Mouse (Mus musculus): Measurements from ENCODE around the gene Olfr62. TPM values are rescaled to one million over a fixed set of nuclear protein-coding genes. Genes with fewer than 3 reads are reported as not detected.

Gene Olfr62
- polyA plus RNA-seq, 1 experiment: 0.36 TPM

DNA sequence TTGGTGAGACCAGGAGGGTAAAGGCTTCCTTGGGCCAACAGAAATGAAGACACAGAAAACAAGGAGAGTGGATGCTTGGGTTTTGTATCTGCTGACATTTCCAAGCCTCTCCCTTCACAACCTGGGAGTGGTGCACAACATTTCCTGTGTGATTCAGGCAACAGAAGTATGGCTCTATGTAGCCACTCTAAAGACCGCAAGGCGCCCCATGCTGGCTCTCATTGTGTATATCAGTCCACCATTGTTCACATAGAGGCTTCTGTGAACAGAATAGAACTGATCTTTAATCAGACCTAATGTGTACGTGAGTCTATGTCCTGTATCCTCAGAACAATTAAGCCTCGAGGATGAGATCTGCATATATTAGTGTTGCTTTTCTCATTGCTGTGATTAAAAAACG lies 28.5 kb upstream of the Olfr62 start:
- Histone ChIP-seq H3K36me3 (ENCODE audit: control insufficient read depth, insufficient read depth, low read length) (no peaks in the 10 kb centered on the region; the same call in 1 of the 2 replicates), H3K27ac (ENCODE audit: control insufficient read depth, insufficient read depth, low read depth, low read length) (no peak overlapping the region), H3K4me3 (ENCODE audit: control insufficient read depth, low read depth, low read length) (no peak overlapping the region), H3K4me1 (ENCODE audit: control insufficient read depth, insufficient read depth, low read length) (no peaks in the 10 kb centered on the region), H3K27me3 (ENCODE audit: control insufficient read depth, insufficient read depth, low read length) (no peaks in the 10 kb centered on the region)
- TF ChIP-seq CTCF (IDR thresholded peaks at IDR 0.05; ENCODE audit: control insufficient read depth, insufficient read depth, insufficient replicate concordance, low read depth, low read length) (no peak), POLR2A (IDR thresholded peaks at IDR 0.05; ENCODE audit: control insufficient read depth, low read depth, low read length) (no peak)

DNA sequence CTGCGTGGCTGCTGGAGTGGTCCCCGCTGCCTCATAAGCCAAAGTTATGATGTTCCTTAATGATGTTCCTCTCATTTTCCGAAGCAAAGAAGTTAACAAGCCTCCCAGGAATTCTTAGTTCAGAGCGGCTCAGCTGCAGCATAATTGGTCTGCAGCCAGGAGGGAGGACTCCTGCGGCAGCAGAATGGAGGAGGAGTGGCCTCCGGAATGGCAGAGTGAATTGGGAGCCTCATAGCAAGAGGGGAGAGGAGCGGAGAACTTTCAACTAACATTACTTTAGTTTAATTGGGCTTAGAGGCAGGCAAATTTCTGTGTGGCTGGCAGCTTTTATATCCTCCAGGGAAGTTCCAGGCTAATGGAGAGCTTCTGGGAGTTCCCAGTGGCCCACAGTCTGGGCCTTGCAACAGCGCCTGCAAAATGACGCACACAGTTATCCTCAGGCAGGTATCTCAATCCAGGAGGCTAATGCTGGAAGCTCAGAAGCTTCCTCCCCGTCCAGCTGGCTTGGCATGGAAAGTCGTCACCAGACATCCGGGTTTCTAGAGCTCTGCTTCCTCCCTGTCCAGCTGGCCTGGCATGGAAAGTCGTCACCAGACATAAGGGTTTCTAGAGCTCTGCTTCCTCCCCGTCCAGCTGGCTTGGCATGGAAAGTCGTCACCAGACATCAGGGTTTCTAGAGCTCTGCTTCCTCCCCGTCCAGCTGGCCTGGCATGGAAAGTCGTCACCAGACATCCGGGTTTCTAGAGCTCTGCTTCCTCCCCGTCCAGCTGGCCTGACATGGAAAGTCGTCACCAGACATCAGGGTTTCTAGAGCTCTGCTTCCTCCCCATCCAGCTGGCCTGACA lies 16.2 kb upstream of the Olfr62 start:
- H3K4me3 ChIP-seq (ENCODE audit: control insufficient read depth, low read depth, low read length): peak overlapping the region; percentile 54
- no peak overlapping the region for H3K27ac ChIP-seq (ENCODE audit: control insufficient read depth, insufficient read depth, low read depth, low read length)
- no peaks in the 10 kb centered on the region for H3K27me3 ChIP-seq (ENCODE audit: control insufficient read depth, insufficient read depth, low read length)

DNA sequence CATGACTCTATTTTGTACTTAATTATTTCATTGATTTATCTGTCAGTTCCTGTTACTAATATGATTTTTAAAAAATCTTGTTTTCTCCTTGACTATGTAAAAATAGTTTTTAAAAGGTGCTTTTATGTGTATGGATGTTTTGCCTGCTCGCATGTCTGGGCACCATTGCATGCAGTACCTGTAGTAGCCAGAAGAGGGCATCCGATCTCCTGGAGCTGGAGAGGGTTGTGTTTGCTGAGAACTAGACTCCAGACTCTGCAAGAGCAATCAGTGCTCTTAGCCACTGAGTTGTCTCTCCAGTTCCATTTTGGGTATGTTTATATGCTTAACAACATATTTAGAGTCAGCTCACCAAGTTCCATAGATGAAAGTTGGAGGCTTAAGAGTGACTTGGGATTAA lies 13.5 kb upstream of the Olfr62 start:
- TF ChIP-seq POLR2A (IDR thresholded peaks at IDR 0.05; ENCODE audit: control insufficient read depth, low read depth, low read length) (no peak), CTCF (IDR thresholded peaks at IDR 0.05; ENCODE audit: control insufficient read depth, insufficient read depth, insufficient replicate concordance, low read depth, low read length) (peak; percentile 78; the same call in 1 of the 2 replicates)
- no peaks in the 10 kb centered on the region for H3K36me3 ChIP-seq (ENCODE audit: control insufficient read depth, insufficient read depth, low read length)
- peaks cover 8% of the 10 kb centered on the region for H3K4me1 ChIP-seq (ENCODE audit: control insufficient read depth, insufficient read depth, low read length)
- no peaks in the 10 kb centered on the region for H3K27me3 ChIP-seq (ENCODE audit: control insufficient read depth, insufficient read depth, low read length)
- H3K27ac ChIP-seq (ENCODE audit: control insufficient read depth, insufficient read depth, low read depth, low read length): no peak overlapping the region
- no peak overlapping the region for H3K4me3 ChIP-seq (ENCODE audit: control insufficient read depth, low read depth, low read length)

More for the DNA sequence above, 16.2 kb upstream of the Olfr62 start:
- Histone ChIP-seq H3K4me1 (ENCODE audit: control insufficient read depth, insufficient read depth, low read length) (peaks cover 4% of the 10 kb centered on the region), H3K36me3 (ENCODE audit: control insufficient read depth, insufficient read depth, low read length) (no peaks in the 10 kb centered on the region)
- TF ChIP-seq POLR2A (IDR thresholded peaks at IDR 0.05; ENCODE audit: control insufficient read depth, low read depth, low read length): no peak
- no peak for TF ChIP-seq CTCF (IDR thresholded peaks at IDR 0.05; ENCODE audit: control insufficient read depth, insufficient read depth, insufficient replicate concordance, low read depth, low read length)

DNA sequence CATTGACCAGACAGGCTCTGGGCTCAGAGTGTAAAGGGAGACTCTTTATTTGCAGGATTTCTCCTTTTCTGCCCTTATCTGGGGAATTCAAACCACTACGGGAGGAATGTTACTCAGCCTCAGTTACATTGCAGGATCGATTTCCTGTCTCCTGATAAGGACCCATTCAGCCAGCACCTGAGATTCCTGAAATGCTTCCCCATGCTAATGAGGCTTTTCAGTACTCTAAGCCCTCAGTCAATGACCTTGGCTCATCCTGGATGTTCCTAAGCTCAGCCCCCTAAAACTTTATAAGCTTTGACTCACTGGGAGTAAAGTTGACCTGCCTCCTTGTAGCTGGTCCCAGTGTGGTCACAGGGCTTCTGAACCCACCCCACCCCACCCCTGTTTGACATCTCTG lies 28.3 kb downstream of the Olfr62 start:
- no peak for TF ChIP-seq POLR2A (IDR thresholded peaks at IDR 0.05; ENCODE audit: control insufficient read depth, low read depth, low read length)
- TF ChIP-seq CTCF (IDR thresholded peaks at IDR 0.05; ENCODE audit: control insufficient read depth, insufficient read depth, insufficient replicate concordance, low read depth, low read length): no peak
- no peaks in the 10 kb centered on the region for H3K27me3 ChIP-seq (ENCODE audit: control insufficient read depth, insufficient read depth, low read length)
- H3K4me1 ChIP-seq (ENCODE audit: control insufficient read depth, insufficient read depth, low read length): no peaks in the 10 kb centered on the region
- H3K36me3 ChIP-seq (ENCODE audit: control insufficient read depth, insufficient read depth, low read length): no peaks in the 10 kb centered on the region
- no peak overlapping the region for H3K27ac ChIP-seq (ENCODE audit: control insufficient read depth, insufficient read depth, low read depth, low read length)
- H3K4me3 ChIP-seq (ENCODE audit: control insufficient read depth, low read depth, low read length): no peak overlapping the region

DNA sequence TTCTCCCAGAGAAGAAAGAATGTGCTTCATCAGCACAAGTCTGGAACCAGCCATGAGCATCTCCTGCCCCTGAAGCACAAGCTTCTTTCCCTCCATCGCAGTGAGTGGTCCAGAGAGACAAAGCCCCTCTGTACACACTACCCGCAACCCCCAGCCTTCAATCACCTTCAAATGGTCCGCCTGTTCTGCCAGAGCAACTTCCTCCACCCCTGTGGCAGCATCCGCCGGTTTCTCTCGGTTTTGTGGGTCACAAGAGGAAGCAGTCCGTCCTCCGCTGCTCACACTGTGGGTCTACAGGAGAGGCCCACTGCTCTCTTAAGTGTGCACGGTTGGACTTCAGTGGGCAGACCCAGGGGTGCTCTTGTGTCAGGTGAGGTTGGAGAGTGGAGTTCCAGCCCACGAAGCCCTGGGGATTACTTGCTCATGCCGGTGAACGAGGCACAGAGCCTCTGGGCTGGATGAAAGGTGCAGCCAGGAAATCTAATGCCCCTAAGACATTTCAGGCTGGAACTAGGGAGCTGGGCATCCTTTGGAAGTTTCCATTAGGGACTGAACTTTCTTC lies 33.7 kb downstream of the Olfr62 start, which contains the start of gene Olfr1342:
TSS of gene Olfr1342 (minus strand) at position 345 of the 562 bp plus-strand sequence.
- TF ChIP-seq CTCF (IDR thresholded peaks at IDR 0.05; ENCODE audit: control insufficient read depth, insufficient read depth, insufficient replicate concordance, low read depth, low read length) (no peak), POLR2A (IDR thresholded peaks at IDR 0.05; ENCODE audit: control insufficient read depth, low read depth, low read length) (no peak)
- Histone ChIP-seq H3K4me3 (ENCODE audit: control insufficient read depth, low read depth, low read length) (no peak within 1 kb of the TSS), H3K27me3 (ENCODE audit: control insufficient read depth, insufficient read depth, low read length) (no peaks in the 10 kb centered on the region), H3K4me1 (ENCODE audit: control insufficient read depth, insufficient read depth, low read length) (peaks cover 6% of the 10 kb centered on the region), H3K27ac (ENCODE audit: control insufficient read depth, insufficient read depth, low read depth, low read length) (no peak within 1 kb of the TSS), H3K36me3 (ENCODE audit: control insufficient read depth, insufficient read depth, low read length) (no peaks in the 10 kb centered on the region)

DNA sequence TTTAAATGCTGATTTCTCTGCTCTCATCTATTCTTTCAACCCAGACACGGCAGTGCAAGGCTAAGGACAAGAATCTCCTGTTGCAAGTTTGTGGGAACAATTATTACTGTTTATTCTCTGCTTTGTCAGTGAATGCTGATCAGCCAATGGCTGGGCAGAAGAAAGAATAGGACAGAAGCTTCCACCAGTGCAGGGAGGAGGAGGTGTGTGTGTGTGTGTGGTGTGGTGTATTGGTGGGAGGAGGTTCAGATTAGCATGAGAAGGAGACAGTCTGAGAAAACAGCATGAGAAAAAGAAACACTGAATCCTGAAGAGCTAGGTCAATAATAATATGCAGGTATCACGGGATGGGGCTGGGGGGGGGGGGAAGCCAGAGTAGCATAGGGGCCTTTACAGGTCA lies 35.1 kb downstream of the Olfr62 start:
- Histone ChIP-seq H3K4me3 (ENCODE audit: control insufficient read depth, low read depth, low read length) (no peak overlapping the region), H3K27me3 (ENCODE audit: control insufficient read depth, insufficient read depth, low read length) (no peaks in the 10 kb centered on the region), H3K36me3 (ENCODE audit: control insufficient read depth, insufficient read depth, low read length) (no peaks in the 10 kb centered on the region), H3K27ac (ENCODE audit: control insufficient read depth, insufficient read depth, low read depth, low read length) (no peak overlapping the region), H3K4me1 (ENCODE audit: control insufficient read depth, insufficient read depth, low read length) (peaks cover 6% of the 10 kb centered on the region)
- TF ChIP-seq CTCF (IDR thresholded peaks at IDR 0.05; ENCODE audit: control insufficient read depth, insufficient read depth, insufficient replicate concordance, low read depth, low read length) (no peak), POLR2A (IDR thresholded peaks at IDR 0.05; ENCODE audit: control insufficient read depth, low read depth, low read length) (no peak)

DNA sequence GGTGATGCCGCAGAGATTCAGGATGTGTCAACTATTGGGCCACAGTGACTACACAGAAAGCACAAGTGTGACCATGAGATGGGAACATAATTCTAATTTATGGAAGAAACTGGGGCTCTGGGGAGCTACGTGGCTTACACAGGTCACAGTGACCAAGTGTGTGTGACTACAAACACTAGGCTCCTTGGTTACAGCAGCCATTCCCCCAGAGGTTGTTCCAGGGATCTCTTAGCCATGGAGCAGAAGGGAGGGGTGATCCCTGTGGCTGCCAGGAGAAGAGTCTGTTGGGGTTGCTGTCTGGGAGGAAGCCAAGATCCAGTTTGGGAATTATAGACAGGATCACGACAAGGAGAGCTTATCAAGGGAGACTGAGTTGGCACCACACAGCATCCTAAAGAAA lies 44.5 kb downstream of the Olfr62 start, which contains the start of gene Olfr1341:
TSS of gene Olfr1341 (plus strand) at position 301 of the 400 bp plus-strand sequence.
- H3K4me1 ChIP-seq (ENCODE audit: control insufficient read depth, insufficient read depth, low read length): no peaks in the 10 kb centered on the region
- H3K27ac ChIP-seq (ENCODE audit: control insufficient read depth, insufficient read depth, low read depth, low read length): no peak within 1 kb of the TSS
- no peaks in the 10 kb centered on the region for H3K27me3 ChIP-seq (ENCODE audit: control insufficient read depth, insufficient read depth, low read length)
- H3K36me3 ChIP-seq (ENCODE audit: control insufficient read depth, insufficient read depth, low read length): no peaks in the 10 kb centered on the region
- no peak within 1 kb of the TSS for H3K4me3 ChIP-seq (ENCODE audit: control insufficient read depth, low read depth, low read length)
- TF ChIP-seq CTCF (IDR thresholded peaks at IDR 0.05; ENCODE audit: control insufficient read depth, insufficient read depth, insufficient replicate concordance, low read depth, low read length) (no peak), POLR2A (IDR thresholded peaks at IDR 0.05; ENCODE audit: control insufficient read depth, low read depth, low read length) (no peak)

All from testis, adult 2 months (tissue).